Mouse (Mus musculus) heart, adult 10 weeks (tissue): ENCODE measurements around the gene Rpl39. TPM values are rescaled to one million over a fixed set of nuclear protein-coding genes. Genes with fewer than 3 reads are reported as not detected.

Experiments used
- polyA plus RNA-seq: library from polyadenylated mRNA; stranded (reverse); fragments of 350-450 nt; fragmentation: Illumina TruSeq; extraction: RNeasy Lipid Tissue Mini Kit (QIAGEN cat#74804); gene quantifications from one replicate; pipeline ENCODE4 v1.2.3, GENCODE M21; 2014; ENCODE audit warnings: low read depth, low replicate concordance

Rpl39 gene
- 275 TPM for polyA plus RNA-seq

DNA sequence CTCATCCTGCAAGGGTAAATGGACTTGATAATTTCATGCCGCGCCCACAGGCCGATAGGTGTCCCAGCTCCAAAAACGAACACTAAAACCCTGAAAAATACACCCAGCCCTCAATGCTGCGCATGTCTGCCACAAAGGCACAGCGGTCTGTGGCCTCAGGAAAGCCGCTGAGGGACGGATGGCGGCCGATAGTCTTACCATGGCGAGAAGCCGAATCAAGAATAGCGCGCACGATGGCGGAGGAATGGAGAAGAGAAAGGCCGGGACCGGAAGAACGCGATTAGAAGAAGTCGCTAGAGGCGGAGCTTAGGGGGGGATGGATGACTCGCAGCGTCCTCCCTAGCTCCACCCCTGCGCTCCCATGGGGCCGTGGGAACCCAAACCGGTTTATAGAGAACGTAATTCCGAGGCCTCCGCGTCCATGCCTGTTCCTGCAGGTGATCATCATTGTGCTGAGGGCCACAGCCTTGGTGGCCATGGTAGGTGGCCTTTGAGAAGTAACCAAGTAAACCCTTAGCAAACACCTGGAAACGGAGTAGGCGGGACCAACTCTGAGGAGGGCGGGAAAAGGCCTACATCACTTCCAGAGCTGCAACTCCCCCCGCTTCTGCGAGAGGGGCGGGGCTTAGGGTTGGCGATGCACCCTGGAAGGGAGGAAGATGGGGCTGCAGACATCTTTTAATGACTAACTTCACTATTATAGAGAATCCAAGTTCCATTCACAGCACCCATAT lies at the start of gene Rpl39:
TSS of gene Rpl39 (minus strand) at position 476 of the 734 bp plus-strand sequence.

DNA sequence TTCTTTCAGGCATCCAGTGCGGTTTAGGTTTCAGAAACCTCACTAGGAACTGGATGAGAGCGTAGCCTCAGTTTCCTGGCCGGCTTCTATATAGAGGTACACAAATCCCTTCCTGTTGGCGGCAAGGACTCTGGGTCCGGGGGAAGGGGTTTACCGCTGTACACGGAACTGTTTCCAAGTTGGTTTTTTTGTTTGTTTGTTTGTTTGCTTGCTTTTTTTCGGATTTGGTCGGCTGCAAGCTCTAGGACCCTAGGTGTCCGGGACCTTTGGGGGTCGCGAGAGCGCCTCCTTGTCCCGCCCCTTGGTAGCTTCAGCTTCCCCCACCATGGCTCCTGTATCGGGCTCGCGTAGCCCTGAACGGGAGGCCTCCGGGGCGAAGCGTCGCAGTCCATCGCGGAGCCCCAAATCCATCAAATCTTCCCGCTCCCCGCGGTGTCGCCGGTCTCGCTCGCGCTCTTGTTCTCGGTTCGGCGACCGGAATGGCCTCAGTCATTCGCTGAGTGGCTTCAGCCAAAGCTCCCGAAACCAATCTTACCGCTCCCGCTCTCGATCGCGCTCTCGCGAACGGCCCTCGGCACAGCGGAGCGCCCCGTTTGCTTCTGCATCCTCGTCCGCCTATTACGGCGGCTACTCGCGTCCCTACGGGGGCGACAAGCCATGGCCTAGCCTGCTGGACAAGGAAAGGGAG lies 41.6 kb upstream of the Rpl39 start, which contains the start of gene Nkap:
TSS of gene Nkap (plus strand) at position 125 of the 688 bp plus-strand sequence.

GRCm38 (mm10) chrX:37110193-37110880 lies 25.1 kb upstream of the Rpl39 start, which contains the start of gene Upf3b:
Gene Upf3b (minus strand): TSS chrX:37110322.

DNA sequence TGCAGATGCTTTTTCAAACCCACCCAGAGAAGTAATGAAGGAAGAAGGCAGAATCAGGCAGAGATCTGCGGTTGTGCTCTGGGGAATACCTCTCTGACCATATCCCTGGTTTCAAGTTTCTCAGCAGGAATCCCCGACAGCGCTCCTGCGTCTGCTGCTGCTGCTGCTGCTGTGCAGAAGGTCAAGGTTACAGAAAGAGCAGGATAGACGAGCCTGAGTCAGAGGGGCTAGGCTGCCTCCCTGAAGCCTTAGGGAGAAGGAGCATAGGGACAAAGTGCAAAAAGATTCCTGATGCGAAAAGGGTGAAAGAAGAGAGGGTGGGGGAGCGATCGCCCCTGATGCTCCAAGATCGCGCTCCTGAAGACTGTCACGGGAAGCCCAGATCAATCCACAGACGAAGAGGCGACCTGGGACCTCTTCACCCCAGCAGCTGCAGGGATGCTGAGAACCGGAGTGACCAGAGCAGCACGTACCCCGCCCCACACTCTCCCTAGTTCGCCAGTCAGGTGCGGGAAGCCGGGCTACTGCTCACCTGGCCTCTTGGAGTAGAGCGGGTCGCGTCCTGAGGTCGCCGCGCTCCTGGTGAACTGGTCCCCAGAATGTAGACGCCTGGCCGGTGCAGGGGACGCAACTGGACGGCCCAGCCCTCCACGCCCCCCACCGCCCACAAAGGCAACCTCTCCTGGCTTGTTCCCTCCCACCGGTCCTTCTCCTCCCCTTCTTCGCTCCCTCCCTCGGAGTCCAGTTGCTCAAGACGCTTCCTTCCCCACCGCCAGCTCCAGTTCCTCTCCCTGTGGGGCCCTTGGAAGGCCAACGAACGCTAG lies 36.9 kb downstream of the Rpl39 start, which contains the start of gene Sowahd:
TSS of gene Sowahd (plus strand) at position 780 of the 824 bp plus-strand sequence.

Other genes with a start within 250 kb of the Rpl39 start
- 71.5 TPM for gene Ube2a, start 211.5 kb downstream of the Rpl39 start, polyA plus RNA-seq
- gene C330007P06Rik, start 211.3 kb downstream of the Rpl39 start, polyA plus RNA-seq, result 17.9 TPM
- 3.1 TPM for gene Nkrf, start 182.5 kb downstream of the Rpl39 start, polyA plus RNA-seq
- 6.0 TPM for gene Sept6, start 93.6 kb downstream of the Rpl39 start, polyA plus RNA-seq
- not detected for gene Sowahd, start 36.6 kb downstream of the Rpl39 start, polyA plus RNA-seq
- 19.8 TPM for gene Upf3b, start 24.9 kb upstream of the Rpl39 start, polyA plus RNA-seq
- gene Nkap, start 41.4 kb upstream of the Rpl39 start, polyA plus RNA-seq, result 7.0 TPM
- not detected for gene Akap14, start 83.4 kb upstream of the Rpl39 start, polyA plus RNA-seq
- 1,300 TPM for gene Ndufa1, start 105.8 kb upstream of the Rpl39 start, polyA plus RNA-seq
- 3.8 TPM for gene Rnf113a1, start 105.8 kb upstream of the Rpl39 start, polyA plus RNA-seq
- gene Gm9, start 125.6 kb upstream of the Rpl39 start, polyA plus RNA-seq, result not detected
- gene Rhox1, start 136.9 kb upstream of the Rpl39 start, polyA plus RNA-seq, result not detected
- gene Rhox2a, start 159.6 kb upstream of the Rpl39 start, polyA plus RNA-seq, result not detected
- not detected for gene Rhox3a, start 164.5 kb upstream of the Rpl39 start, polyA plus RNA-seq
- gene Rhox4a, start 179.9 kb upstream of the Rpl39 start, polyA plus RNA-seq, result not detected